ENCODE assay signal across 8 mouse cellular contexts in genomic region chr11:20543453-20544120, GRCm38 (mm10). TPM values are rescaled to one million over a fixed set of nuclear protein-coding genes. Genes with fewer than 3 reads are reported as not detected.
DNase-seq lines count a peak whose midpoint lies in the region; ATAC-seq lines count a peak whose summit lies in the region.

No protein-coding gene starts in this region.

- peak; percentile 4 for ATAC-seq in inflammation-experienced regulatory T-cells, adult 6 months
- no peak; the same call in 1 of the 2 replicates for ATAC-seq in liver, embryonic 12.5 days
- no peak for ATAC-seq in neural tube, embryonic 12.5 days (ENCODE audit: low FRiP score, low read depth)

- peak overlapping the region; percentile 89 for H3K27ac ChIP-seq in liver, embryonic 12.5 days
- peak overlapping the region; percentile 92 for H3K27ac ChIP-seq in neural tube, embryonic 12.5 days

- H3K4me1 ChIP-seq in liver, embryonic 12.5 days = peaks cover 39% of the 10 kb centered on the region
- H3K4me1 ChIP-seq in neural tube, embryonic 12.5 days = peaks cover 16% of the 10 kb centered on the region

- H3K27me3 ChIP-seq in liver, embryonic 12.5 days (replicated peaks) = peaks cover 8% of the 10 kb centered on the region; the same call in 1 of the 2 replicates
- no peaks in the 10 kb centered on the region for H3K27me3 ChIP-seq in neural tube, embryonic 12.5 days (replicated peaks)

- H3K4me3 ChIP-seq in liver, embryonic 12.5 days = peak overlapping the region; percentile 80
- H3K4me3 ChIP-seq in neural tube, embryonic 12.5 days = peak overlapping the region; percentile 85

- peak overlapping the region; percentile 82 for H3K9ac ChIP-seq in liver, embryonic 12.5 days
- peak overlapping the region; percentile 82 for H3K9ac ChIP-seq in neural tube, embryonic 12.5 days

- peak overlapping the region; percentile 86 for H3K4me2 ChIP-seq in liver, embryonic 12.5 days
- peak overlapping the region; percentile 76 for H3K4me2 ChIP-seq in neural tube, embryonic 12.5 days (replicated peaks)

- no peaks in the 10 kb centered on the region for H3K9me3 ChIP-seq in liver, embryonic 12.5 days (replicated peaks)
- no peaks in the 10 kb centered on the region for H3K9me3 ChIP-seq in neural tube, embryonic 12.5 days

- DNase-seq in right cerebral cortex, adult 2 months (ENCODE audit: low spot score in 2 of 2) = peak; percentile 18 to 55
- DNase-seq in right cerebral cortex, postnatal 36 days (ENCODE audit: low spot score in 2 of 2) = no peak
- DNase-seq in WW6 (ENCODE audit: low read depth, low spot score) = peak; percentile 29
- peak; percentile 57 for DNase-seq in embryo, embryonic 9.5 days (ENCODE audit: extremely low spot score)
- DNase-seq in spleen, postnatal 4 days (ENCODE audit: low spot score in 2 of 2) = no peak

- WGBS in liver, embryonic 12.5 days (ENCODE audit: insufficient replicate concordance) = under 1% methylated on average over 51 of the region's 51 CpGs
- under 1% methylated on average over 51 of the region's 51 CpGs for WGBS in neural tube, embryonic 12.5 days

- 0 out of 2 replicates have a peak, but pooled peaks cover 2% of the 10 kb centered on the region for H3K36me3 ChIP-seq in liver, embryonic 12.5 days
- H3K36me3 ChIP-seq in neural tube, embryonic 12.5 days = no peaks in the 10 kb centered on the region

RNA-seq across cellular contexts. Expression of gene Sertad2, which starts 0.5 kb away (rescaled TPM):
- 10 to 100 TPM in 2 of 3 experiments, 1 to 10 TPM in 1; 9.5 to 17.8 (median 16.8) TPM for polyA plus RNA-seq in inflammation-experienced regulatory T-cells, adult 6 months (2017; shearing (Covaris generic))
- 25.8 and 27.8 TPM in 2 replicates for polyA plus RNA-seq in liver, embryonic 12.5 days (2016; fragmentation: Nextera tagmentation; extraction: Ambion mirVana)
- 35.4 and 35.7 TPM in 2 replicates for polyA plus RNA-seq in neural tube, embryonic 12.5 days (2016; fragmentation: Nextera tagmentation; extraction: Ambion mirVana)

Comparison
In these comparisons a context has a peak if more than half of its experiments do, and no peak if none do; other contexts are left out.
1. DNase-seq: peak in right cerebral cortex, adult 2 months (2 of 2), WW6 (single experiment) and embryo, embryonic 9.5 days (single experiment); none in right cerebral cortex, postnatal 36 days (0 of 2) and spleen, postnatal 4 days (0 of 2).